Mouse (Mus musculus) megakaryocyte-erythroid progenitor cell, adult 5-6 weeks (primary cell): ENCODE measurements around the gene Nkain1. TPM values are rescaled to one million over a fixed set of nuclear protein-coding genes. Genes with fewer than 3 reads are reported as not detected.

Experiments
- ATAC-seq: replicated peaks from 2 replicates; pipeline ENCODE4 v1.8.0; 2016; ENCODE audit warnings: mild to moderate bottlenecking, inconsistent platforms; ENCODE audit not compliant: severe bottlenecking, poor library complexity, low FRiP score, low TSS enrichment
- total RNA-seq, 2 experiments: library from RNA; stranded (forward) in 1 of 2; stranded (reverse) in 1 of 2; fragments of 200-1000, 215-1000 nt in 1 of 2; fragments of >200 nt in 1 of 2; fragmentation: Nextera tagmentation in 1 of 2; gene quantifications; 2 replicates each; pipeline ENCODE4 v1.2.3; 2014 to 2017

Gene Nkain1
- total RNA-seq, 2 experiments from 2014 or later: 0.44 TPM; not detected in 1

- ATAC-seq: peak; percentile 100
These were observed 54.1 kb downstream of the Nkain1 start for GRCm38 (mm10) chr4:130519567-130520481.

- no peak for ATAC-seq
These were observed 57.5 kb downstream of the Nkain1 start for GRCm38 (mm10) chr4:130516490-130516889.

Other genes starting within 250 kb of the Nkain1 start
- gene Zcchc17, start 214.2 kb downstream of the Nkain1 start, total RNA-seq (2014; fragmentation: Nextera tagmentation): 37.6 and 62.0 TPM in 2 replicates
- 80.6 and 99.6 TPM in 2 replicates for gene Zcchc17, start 214.2 kb downstream of the Nkain1 start, total RNA-seq (2017)
- gene Snrnp40, start 214.0 kb downstream of the Nkain1 start, total RNA-seq (2014; fragmentation: Nextera tagmentation): 96.3 and 106 TPM in 2 replicates
- 83.7 and 96.3 TPM in 2 replicates for gene Snrnp40, start 214.0 kb downstream of the Nkain1 start, total RNA-seq (2017)
- 60.3 and 62.4 TPM in 2 replicates for gene Pum1, start 89.1 kb upstream of the Nkain1 start, total RNA-seq (2014; fragmentation: Nextera tagmentation)
- gene Pum1, start 89.1 kb upstream of the Nkain1 start, total RNA-seq (2017): 35.9 and 41.2 TPM in 2 replicates
- not detected in 2 replicates for gene Sdc3, start 218.4 kb upstream of the Nkain1 start, total RNA-seq (2014; fragmentation: Nextera tagmentation)
- 0.42 and 2.2 TPM in 2 replicates for gene Sdc3, start 218.4 kb upstream of the Nkain1 start, total RNA-seq (2017)